Mouse (Mus musculus): ENCODE data around the gene Sox30.

The Sox30 gene

DNA sequence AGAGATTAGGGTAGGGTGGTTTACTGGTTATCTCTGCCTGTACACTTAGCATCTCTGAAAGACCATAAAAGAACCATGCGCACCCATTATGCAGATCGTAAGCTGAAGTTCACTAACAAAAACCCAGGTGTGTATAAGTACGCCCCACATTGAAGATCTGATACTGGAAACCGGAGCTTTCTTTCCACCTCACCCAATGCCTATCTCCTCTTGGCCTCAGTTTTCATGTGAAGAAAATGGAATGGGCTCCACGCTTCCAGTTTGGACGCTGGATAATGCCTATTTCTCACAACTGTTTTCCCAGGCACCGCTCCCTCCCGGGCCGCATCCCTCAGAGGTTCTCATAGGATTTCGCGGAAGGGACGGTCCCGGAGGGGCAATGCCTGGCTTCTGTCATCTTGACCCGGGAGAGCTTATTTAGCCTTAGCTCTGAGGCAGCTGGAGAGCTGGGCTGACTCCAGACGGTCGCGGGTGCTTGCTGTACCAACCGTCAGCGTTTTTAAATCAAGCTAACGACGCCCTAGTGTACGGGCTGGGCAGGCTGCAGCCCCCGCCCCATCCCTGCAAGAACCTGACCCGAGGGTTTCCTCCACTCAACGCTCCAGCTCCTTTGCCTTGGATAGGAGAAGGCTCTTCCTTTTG, 76.8 kb downstream of the Sox30 start:
- DNase-seq, result peak; percentile 43

GRCm38 (mm10) chr11:46058011-46058410, 77.9 kb downstream of the Sox30 start:
- DNase-seq, result no peak

GRCm38 (mm10) chr11:46058916-46059315, 78.8 kb downstream of the Sox30 start:
- no peak for DNase-seq

DNA sequence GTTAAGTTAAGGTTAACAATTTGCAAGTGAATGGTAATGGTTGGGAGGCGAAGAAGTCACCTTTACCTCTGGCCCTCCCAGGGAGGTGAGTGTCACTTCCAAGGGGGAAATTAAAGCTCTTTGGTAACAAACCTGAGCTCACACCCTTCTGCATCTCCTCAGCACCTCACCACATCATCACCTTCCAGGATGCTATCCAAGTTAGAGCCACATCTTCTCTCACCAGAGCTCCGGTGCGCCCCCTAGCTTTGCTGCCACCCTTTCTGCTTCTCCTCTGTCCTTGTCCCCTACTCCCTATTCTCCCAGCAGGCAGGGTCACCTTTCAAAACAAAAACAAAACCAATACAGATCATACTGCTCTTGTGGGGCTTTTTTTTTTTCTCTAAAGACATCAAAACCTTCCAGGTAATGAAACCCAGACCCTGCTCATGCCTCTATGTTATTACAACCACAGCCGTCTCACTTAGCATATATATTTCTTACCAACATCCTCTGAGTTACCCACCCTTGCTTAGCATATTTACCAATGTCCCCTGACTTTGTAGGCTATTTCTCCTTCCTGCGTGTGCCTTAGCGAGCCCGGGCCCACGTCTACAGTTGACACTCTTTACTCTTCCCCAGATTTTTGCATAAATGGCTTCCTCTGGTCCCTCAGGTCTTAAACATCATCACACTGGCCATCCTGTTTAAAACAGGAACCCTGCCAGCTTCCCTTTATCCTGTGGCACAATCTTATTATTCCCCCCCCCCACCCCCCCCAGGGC, 80.0 kb downstream of the Sox30 start:
- DNase-seq, result peak; percentile 74

DNA sequence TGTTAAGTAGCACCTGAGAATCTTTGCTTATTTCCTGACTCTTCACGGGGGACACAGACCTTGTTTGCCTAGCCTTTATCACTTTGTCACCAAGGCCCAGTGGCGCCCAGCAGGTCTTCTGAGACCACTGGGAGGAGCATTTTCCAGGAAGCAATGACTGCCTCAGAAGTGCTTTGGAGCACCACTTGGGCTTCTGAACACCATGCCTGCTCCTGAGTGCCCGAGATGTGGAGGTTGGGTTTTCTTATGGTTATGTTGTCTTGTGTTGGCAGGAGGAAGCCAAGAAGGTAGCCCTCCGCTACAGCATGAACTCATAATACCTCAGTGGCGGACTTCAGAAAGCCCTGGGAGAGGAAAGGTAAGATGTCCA, 80.5 kb downstream of the Sox30 start:
- no peak for DNase-seq

DNA sequence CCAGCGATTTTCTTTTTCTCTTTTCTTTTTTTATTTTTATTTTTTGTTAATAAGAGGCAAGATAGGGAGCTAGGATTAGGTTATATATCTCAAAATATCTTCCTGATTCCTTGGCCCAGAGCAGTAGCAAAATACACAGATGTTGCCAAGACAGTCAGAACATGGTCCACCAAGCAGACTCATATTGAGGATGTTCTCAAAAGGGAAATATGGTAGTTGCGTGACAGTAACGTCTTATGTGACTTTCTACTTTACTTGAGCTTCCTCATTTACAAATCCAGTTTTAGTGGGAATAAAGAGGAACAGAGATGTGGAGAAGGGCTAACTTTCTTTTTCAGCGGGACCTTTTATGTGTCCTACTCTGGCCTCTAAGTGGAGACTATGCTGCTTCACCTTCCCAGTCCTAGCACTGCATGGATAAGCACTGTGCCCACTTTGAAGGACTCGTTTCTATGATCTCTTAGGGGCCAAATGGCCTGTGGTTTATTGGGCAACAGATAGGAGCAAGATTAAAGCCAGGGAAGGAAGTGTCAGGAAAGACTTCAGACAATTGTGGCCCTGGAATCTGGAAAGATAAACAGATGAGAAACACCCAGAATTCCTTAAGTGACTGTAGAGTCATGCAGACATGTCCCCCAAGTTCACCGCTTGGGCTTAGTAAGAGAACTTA, 81.8 kb downstream of the Sox30 start:
- no peak for DNase-seq

- no peak for DNase-seq
These were observed 82.5 kb downstream of the Sox30 start for GRCm38 (mm10) chr11:46062569-46062968.

DNA sequence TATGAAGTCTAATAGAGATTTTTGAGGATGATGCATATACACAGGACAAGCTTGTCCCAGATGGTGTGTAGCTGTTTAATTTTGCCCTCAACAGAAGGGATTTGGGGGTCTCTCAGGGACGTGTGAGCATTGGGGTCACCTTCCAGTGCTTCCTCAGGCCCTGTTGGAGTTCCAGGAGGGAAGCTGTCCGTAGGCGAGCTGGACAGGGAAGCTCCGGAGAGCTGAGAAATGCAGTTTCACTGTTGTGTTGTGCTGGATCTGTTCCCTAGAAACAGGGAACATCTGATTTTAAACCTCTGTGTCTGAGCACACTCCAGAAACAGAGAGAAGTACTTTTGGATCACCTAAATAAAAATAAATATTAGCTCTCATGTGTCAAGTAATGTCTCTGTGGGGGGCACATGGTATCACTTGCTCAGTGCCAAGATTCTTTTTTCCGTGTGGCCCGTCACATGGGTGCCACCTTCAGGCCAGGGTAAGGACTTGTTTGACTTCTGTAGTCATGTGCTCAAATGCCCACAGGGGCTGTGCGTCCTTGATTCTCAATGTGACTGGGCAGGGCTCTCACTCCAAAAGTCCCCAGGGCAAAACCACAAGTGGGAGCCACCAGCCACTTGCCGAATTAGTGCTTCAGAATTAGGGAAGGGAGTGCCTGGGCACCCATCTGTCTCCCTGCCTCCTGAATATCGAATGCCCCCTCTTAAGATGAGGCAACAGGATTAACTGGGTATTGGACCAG, 83.1 kb downstream of the Sox30 start:
- DNase-seq, result no peak

GRCm38 (mm10) chr11:46064767-46065166, 84.7 kb downstream of the Sox30 start:
- DNase-seq, result no peak

GRCm38 (mm10) chr11:46065201-46066011, 85.3 kb downstream of the Sox30 start:
- DNase-seq, result no peak
